Mouse (Mus musculus) lung, postnatal 0 days (tissue): ENCODE measurements at regions not wholly inside any gene's neighbourhood (a gene's known extent, or its start where the extent isn't known, plus 50 kb on each side); places are given as distances from the start of the nearest gene placed in this dataset.

ENCODE experiments used
- CTCF ChIP-seq: IDR thresholded peaks from 2 replicates; pipeline ENCODE4 v1.5.1; 2016; ENCODE audit warnings: antibody characterized with exemption, mild to moderate bottlenecking
- EP300 ChIP-seq: IDR thresholded peaks from 2 replicates; pipeline ENCODE4 v1.6.1; 2016; ENCODE audit warnings: antibody characterized with exemption, mild to moderate bottlenecking, control low read depth

GRCm38 (mm10) chr13:107618796-107619429, 425.3 kb upstream of the Smim15 start:
- TF ChIP-seq CTCF (no peak), EP300 (no peak)
